Mouse (Mus musculus) liver, embryonic 16.5 days (tissue): Measurements from ENCODE around the gene Tmprss11d. TPM values are rescaled to one million over a fixed set of nuclear protein-coding genes. Genes with fewer than 3 reads are reported as not detected.
"Not testable (repeated sequence)": the region's sequence is repeated elsewhere in the genome, so short reads cannot be mapped to it uniquely, and the experiment has no call there.

ENCODE experiments used
- ATAC-seq: fragments of 200-750 bp; cut with Nextera tagmentation; 2 replicates; pipeline ENCODE4 v1.8.0; 2017; ENCODE audit warnings: low read depth, mild to moderate bottlenecking, moderate number of reproducible peaks, moderate library complexity
- H3K27ac ChIP-seq: fragments of 300-500 bp; sonication (generic); 2 replicates; pipeline ENCODE4 v1.5.1; 2014; ENCODE audit warnings: mild to moderate bottlenecking, low read length
- H3K27me3 ChIP-seq: fragments of 300-500 bp; sonication (generic); 2 replicates; pipeline ENCODE4 v1.6.1; 2014; ENCODE audit warnings: low read depth, low read length, mixed read lengths; ENCODE audit not compliant: control insufficient read depth, insufficient read depth
- H3K36me3 ChIP-seq: fragments of 300-500 bp; sonication (generic); 2 replicates; pipeline ENCODE4 v1.6.1; 2014; ENCODE audit warnings: mild to moderate bottlenecking; ENCODE audit not compliant: control insufficient read depth, insufficient read depth
- H3K4me1 ChIP-seq: fragments of 300-500 bp; sonication (generic); 2 replicates; pipeline ENCODE4 v1.6.1; 2014; ENCODE audit warnings: low read depth, low read length, mixed read lengths; ENCODE audit not compliant: control insufficient read depth
- H3K4me2 ChIP-seq: fragments of 300-500 bp; sonication (generic); 2 replicates; pipeline ENCODE4 v1.6.1; 2014; ENCODE audit warnings: low read depth, low read length, mixed read lengths
- H3K4me3 ChIP-seq: fragments of 300-500 bp; sonication (generic); 2 replicates; pipeline ENCODE4 v1.5.1; 2014; ENCODE audit warnings: low read depth, mild to moderate bottlenecking, low read length
- H3K9ac ChIP-seq: fragments of 300-500 bp; sonication (generic); 2 replicates; pipeline ENCODE4 v1.6.1; 2014; ENCODE audit warnings: low read depth, low read length
- H3K9me3 ChIP-seq: fragments of 300-500 bp; sonication (generic); replicated peaks from 2 replicates; pipeline ENCODE4 v1.6.1; 2016; ENCODE audit warnings: low read length; ENCODE audit not compliant: control insufficient read depth
- WGBS: fragments of 180-500 bp; shearing (Covaris S2); extraction: QIAGEN DNeasy Blood & Tissue Kit; methylation state at CpG from one replicate; pipeline ENCODE4 v1.1.7; 2014; ENCODE audit not compliant: insufficient replicate concordance; 5-methylcytosine and 5-hydroxymethylcytosine counted together
- polyA plus RNA-seq: library from polyadenylated mRNA; unstranded; fragments of >200 nt; fragmentation: Nextera tagmentation; extraction: Ambion mirVana; gene quantifications from 2 replicates; pipeline ENCODE4 v1.2.1, GENCODE M21; 2015

Tmprss11d gene
- polyA plus RNA-seq, 1 experiment from 2014 or later, result not detected

DNA sequence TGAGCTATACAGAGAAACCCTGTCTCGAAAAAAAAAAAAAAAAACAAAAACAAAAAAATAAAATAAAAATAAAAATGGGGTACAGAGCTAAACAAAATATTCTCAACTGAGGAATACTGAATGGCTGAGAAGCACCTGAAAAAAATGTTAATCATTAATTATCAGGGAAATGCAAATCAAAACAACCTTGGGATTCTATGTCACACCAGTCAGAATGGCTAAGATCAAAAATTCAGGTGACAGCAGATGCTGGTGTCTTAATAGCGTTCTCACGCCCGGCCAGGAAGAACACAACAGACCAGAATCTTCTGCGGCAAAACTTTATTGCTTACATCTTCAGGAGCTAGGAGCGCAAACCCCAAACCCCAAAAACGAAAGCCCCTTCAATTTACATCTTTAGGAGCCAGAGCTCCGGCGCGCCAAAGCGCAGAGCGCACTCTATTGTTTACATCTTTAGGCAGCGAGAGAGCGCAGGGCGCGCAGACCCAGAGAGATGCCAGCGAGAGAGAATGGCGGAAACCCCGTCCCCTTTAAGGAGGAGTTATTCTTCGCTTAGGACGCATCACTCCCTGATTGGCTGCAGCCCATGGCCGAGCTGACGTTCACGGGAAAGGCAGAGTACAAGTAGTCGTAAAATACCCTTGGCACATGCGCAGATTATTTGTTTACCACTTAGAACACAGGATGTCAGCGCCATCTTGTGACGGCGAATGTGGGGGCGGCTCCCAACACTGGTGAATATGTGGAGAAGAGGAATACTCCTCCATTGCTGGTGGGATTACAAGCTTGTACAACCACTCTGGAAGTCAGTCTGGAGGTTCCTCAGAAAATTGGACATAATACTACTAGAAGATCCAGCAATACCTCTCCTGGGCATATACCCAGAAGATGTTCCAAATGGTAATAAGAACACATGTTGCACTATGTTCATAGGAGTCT is 54.9 kb downstream of the Tmprss11d start:
- not testable (repeated sequence) for H3K4me3 ChIP-seq, H3K4me1 ChIP-seq, H3K27me3 ChIP-seq, H3K27ac ChIP-seq, H3K36me3 ChIP-seq, H3K4me2 ChIP-seq, ATAC-seq, H3K9ac ChIP-seq, H3K9me3 ChIP-seq
- WGBS, result 46% methylated on average over 25 of the region's 30 CpGs

DNA sequence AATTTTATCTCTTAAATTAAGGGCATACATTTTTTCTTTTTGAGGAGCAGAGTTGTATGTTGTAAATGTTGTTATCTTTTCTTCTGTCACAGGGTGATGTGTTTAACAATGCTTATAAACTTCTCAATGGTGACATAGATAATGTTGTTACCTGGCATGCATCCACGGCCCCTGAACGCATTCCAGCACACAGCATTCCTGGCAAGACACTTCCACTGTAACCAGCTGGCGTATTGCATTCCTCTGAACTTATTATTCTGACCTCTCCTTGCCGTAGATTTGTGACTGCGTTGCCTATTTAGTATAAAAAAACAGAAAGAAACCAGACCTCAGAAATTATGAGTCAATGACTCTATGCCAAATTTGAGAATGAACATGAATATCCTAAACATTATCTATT is 67.1 kb downstream of the Tmprss11d start:
- H3K9ac ChIP-seq, result no peak overlapping the region
- H3K4me1 ChIP-seq, result no peaks in the 10 kb centered on the region
- WGBS, result 55% methylated on average over 5 of the region's 5 CpGs
- H3K4me2 ChIP-seq, result no peak overlapping the region
- H3K4me3 ChIP-seq, result no peak overlapping the region
- H3K36me3 ChIP-seq, result no peaks in the 10 kb centered on the region
- ATAC-seq, result no peak
- no peaks in the 10 kb centered on the region for H3K9me3 ChIP-seq
- no peaks in the 10 kb centered on the region for H3K27me3 ChIP-seq
- no peak overlapping the region for H3K27ac ChIP-seq

DNA sequence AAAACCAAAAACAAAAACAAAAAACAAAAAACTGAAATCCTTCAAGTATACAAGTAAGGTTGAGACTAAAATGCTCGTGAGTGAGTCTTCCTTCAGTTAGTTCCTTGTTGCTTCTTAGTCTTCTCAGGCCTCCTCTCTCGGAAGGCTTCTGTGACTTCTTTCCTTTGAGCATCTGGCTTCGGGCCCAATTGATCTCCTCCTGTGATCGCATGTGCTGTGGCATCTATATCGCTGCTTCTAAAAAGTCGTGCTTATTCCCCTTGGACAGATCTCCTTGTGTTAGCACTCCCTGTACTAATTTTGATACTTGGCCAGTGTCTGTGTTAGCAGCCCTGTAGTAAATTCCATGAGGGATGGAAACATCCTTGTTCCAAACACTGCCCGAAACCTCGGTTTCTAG is 69.3 kb downstream of the Tmprss11d start:
- no peaks in the 10 kb centered on the region for H3K36me3 ChIP-seq
- H3K4me1 ChIP-seq, result no peaks in the 10 kb centered on the region
- 65% methylated on average over 8 of the region's 8 CpGs for WGBS
- H3K9me3 ChIP-seq, result no peaks in the 10 kb centered on the region
- H3K9ac ChIP-seq, result no peak overlapping the region
- H3K27ac ChIP-seq, result no peak overlapping the region
- no peaks in the 10 kb centered on the region for H3K27me3 ChIP-seq
- no peak overlapping the region for H3K4me3 ChIP-seq
- H3K4me2 ChIP-seq, result no peak overlapping the region
- ATAC-seq, result no peak

DNA sequence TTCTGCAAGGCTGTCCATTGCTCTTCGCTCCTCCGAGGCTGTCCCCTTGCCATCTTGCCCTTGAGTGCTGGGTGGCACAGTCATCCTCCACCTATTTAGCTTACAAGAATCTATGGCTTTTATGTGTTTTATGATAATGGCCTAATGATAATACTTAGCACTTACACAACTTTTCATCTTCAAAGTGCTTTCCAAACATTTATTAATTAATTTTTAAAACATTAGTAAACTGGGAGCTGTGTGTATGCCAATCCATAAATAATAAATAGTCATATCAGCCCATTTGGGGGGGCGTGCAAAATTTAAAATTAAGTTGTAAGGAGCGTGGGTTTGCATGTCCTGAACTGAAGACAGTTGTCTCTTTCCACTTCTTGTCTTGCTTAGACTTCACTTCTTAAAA is 84.0 kb downstream of the Tmprss11d start, which contains the start of gene Tmprss11c:
Gene Tmprss11c, minus strand, starts transcription at position 101 of the 400 bp plus-strand sequence.
- ATAC-seq, result no peak
- Histone ChIP-seq H3K9me3 (no peaks in the 10 kb centered on the region), H3K27ac (no peak within 1 kb of the TSS), H3K9ac (no peak within 1 kb of the TSS), H3K36me3 (no peaks in the 10 kb centered on the region), H3K4me2 (no peak within 1 kb of the TSS), H3K4me3 (no peak within 1 kb of the TSS), H3K27me3 (no peaks in the 10 kb centered on the region), H3K4me1 (no peaks in the 10 kb centered on the region)
- WGBS, result 60% methylated on average over 4 of the region's 4 CpGs

Other genes with a start within 250 kb of the Tmprss11d start
- 3.4 TPM in 2 replicates for gene Uba6, start 200.6 kb downstream of the Tmprss11d start, polyA plus RNA-seq
- not detected in 2 replicates for gene Gnrhr, start 175.5 kb downstream of the Tmprss11d start, polyA plus RNA-seq
- gene Tmprss11c, start 84.1 kb downstream of the Tmprss11d start, polyA plus RNA-seq, result not detected in 2 replicates
- gene Tmprss11a, start 95.6 kb upstream of the Tmprss11d start, polyA plus RNA-seq, result not detected in 2 replicates
- gene Tmprss11g, start 145.2 kb upstream of the Tmprss11d start, polyA plus RNA-seq, result not detected in 2 replicates